Mouse (Mus musculus): ENCODE data around the gene Gpld1.

DNA sequence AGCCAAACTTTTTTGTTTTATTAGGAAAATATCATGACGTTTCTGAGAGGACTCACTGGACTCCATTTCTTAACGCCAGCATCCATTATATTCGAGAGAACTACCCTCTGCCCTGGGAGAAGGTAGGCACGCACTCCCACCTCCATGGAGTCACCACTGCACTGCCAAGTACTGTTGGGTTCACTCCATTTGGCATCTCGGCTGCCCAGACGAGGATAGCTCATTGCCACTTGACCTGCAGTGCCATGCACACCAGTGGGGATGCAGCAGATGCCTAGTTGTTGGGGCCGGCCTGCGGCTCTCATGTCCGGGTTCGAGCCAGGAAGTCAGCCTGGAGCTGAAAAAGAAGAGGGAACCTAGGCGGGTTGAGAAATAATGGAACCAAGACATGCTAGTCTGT, 12.1 kb downstream of the Gpld1 start:
- no peak for TF ChIP-seq POLR2A (IDR thresholded peaks at IDR 0.05; ENCODE audit: insufficient read depth, low read depth, low read length)
- TF ChIP-seq CTCF (IDR thresholded peaks at IDR 0.05; ENCODE audit: insufficient read depth, low read depth, low read length): no peak
